Mouse (Mus musculus) urinary bladder, postnatal 4 days (tissue): Measurements from ENCODE around the gene Irf2bp2.
A peak's percentile ranks its signal among the peaks of the same experiment; 100 is the strongest.

Experiments
- DNase-seq, 2 experiments: peaks; one replicate each; pipeline ENCODE4 v3.0.0; 2021 to 2022; ENCODE audit warnings: low spot score in 2 of 2

Irf2bp2 gene

GRCm38 (mm10) chr8:126586599-126587577 is 6.9 kb downstream of the Irf2bp2 start:
- DNase-seq: no peak

GRCm38 (mm10) chr8:126586101-126586500 is 7.7 kb downstream of the Irf2bp2 start:
- DNase-seq: no peak

GRCm38 (mm10) chr8:126585561-126586031 is 8.2 kb downstream of the Irf2bp2 start:
- no peak for DNase-seq

GRCm38 (mm10) chr8:126584844-126585231 is 8.9 kb downstream of the Irf2bp2 start:
- DNase-seq: no peak

GRCm38 (mm10) chr8:126583971-126584843 is 9.6 kb downstream of the Irf2bp2 start:
- peak; percentile 75 to 77 for DNase-seq

- no peak for DNase-seq
These were observed 10.3 kb downstream of the Irf2bp2 start for GRCm38 (mm10) chr8:126583534-126583933.

GRCm38 (mm10) chr8:126583018-126583417 is 10.8 kb downstream of the Irf2bp2 start:
- no peak for DNase-seq

GRCm38 (mm10) chr8:126582509-126582908 is 11.3 kb downstream of the Irf2bp2 start:
- peak in 1 of 2 experiments; percentile 43 for DNase-seq

- DNase-seq: no peak
These were observed 12.1 kb downstream of the Irf2bp2 start for GRCm38 (mm10) chr8:126581662-126582061.

GRCm38 (mm10) chr8:126580826-126581225 is 13.0 kb downstream of the Irf2bp2 start:
- DNase-seq: no peak

- no peak for DNase-seq
These were observed 13.7 kb downstream of the Irf2bp2 start for GRCm38 (mm10) chr8:126580086-126580485.

GRCm38 (mm10) chr8:126578641-126579040 is 15.1 kb downstream of the Irf2bp2 start:
- no peak for DNase-seq

GRCm38 (mm10) chr8:126576919-126577318 is 16.9 kb downstream of the Irf2bp2 start:
- no peak for DNase-seq

- no peak for DNase-seq
These were observed 17.7 kb downstream of the Irf2bp2 start for GRCm38 (mm10) chr8:126576086-126576485.

GRCm38 (mm10) chr8:126574882-126575637 is 18.7 kb downstream of the Irf2bp2 start:
- DNase-seq: no peak

- no peak for DNase-seq
These were observed 19.9 kb downstream of the Irf2bp2 start for GRCm38 (mm10) chr8:126573878-126574277.

- no peak for DNase-seq
These were observed 20.6 kb downstream of the Irf2bp2 start for GRCm38 (mm10) chr8:126573079-126573694.

- DNase-seq: no peak
These were observed 22.6 kb downstream of the Irf2bp2 start for GRCm38 (mm10) chr8:126571065-126571660.

GRCm38 (mm10) chr8:126570521-126571040 is 23.2 kb downstream of the Irf2bp2 start:
- DNase-seq: no peak

GRCm38 (mm10) chr8:126570046-126570445 is 23.7 kb downstream of the Irf2bp2 start:
- DNase-seq: no peak
